Mouse (Mus musculus): ENCODE measurements around the gene Zranb1.
A peak's percentile ranks its signal among the peaks of the same experiment; 100 is the strongest.

Zranb1 gene

GRCm38 (mm10) chr7:132930850-132931559, at the start of gene Zranb1:
TSS of gene Zranb1 (plus strand) at chr7:132931142.
- peak; percentile 97 to 98 for DNase-seq (ENCODE audit: low spot score in 2 of 2)

GRCm38 (mm10) chr7:132882343-132882742, 48.6 kb upstream of the Zranb1 start:
- no peak for DNase-seq (ENCODE audit: low spot score in 2 of 2)

GRCm38 (mm10) chr7:132884031-132884430, 46.9 kb upstream of the Zranb1 start:
- no peak for DNase-seq (ENCODE audit: low spot score in 2 of 2)

- no peak for DNase-seq (ENCODE audit: low spot score in 2 of 2)
These were observed 43.7 kb upstream of the Zranb1 start for GRCm38 (mm10) chr7:132887019-132887804.

- no peak for DNase-seq (ENCODE audit: low spot score in 2 of 2)
These were observed 42.9 kb upstream of the Zranb1 start for GRCm38 (mm10) chr7:132888052-132888451.

- no peak for DNase-seq (ENCODE audit: low spot score in 2 of 2)
These were observed 42.3 kb upstream of the Zranb1 start for GRCm38 (mm10) chr7:132888518-132889249.

- no peak for DNase-seq (ENCODE audit: low spot score in 2 of 2)
These were observed 41.3 kb upstream of the Zranb1 start for GRCm38 (mm10) chr7:132889691-132890090.

- DNase-seq (ENCODE audit: low spot score in 2 of 2) = no peak
These were observed 40.7 kb upstream of the Zranb1 start for GRCm38 (mm10) chr7:132890201-132890600.

- DNase-seq (ENCODE audit: low spot score in 2 of 2) = no peak
These were observed 39.2 kb upstream of the Zranb1 start for GRCm38 (mm10) chr7:132891561-132892310.

GRCm38 (mm10) chr7:132892311-132892661, 38.7 kb upstream of the Zranb1 start:
- no peak for DNase-seq (ENCODE audit: low spot score in 2 of 2)

GRCm38 (mm10) chr7:132892806-132893205, 38.1 kb upstream of the Zranb1 start:
- no peak for DNase-seq (ENCODE audit: low spot score in 2 of 2)

- DNase-seq (ENCODE audit: low spot score in 2 of 2) = no peak
These were observed 37.6 kb upstream of the Zranb1 start for GRCm38 (mm10) chr7:132893336-132893735.

- peak in 1 of 2 experiments; percentile 13 for DNase-seq (ENCODE audit: low spot score in 2 of 2)
These were observed 35.9 kb upstream of the Zranb1 start for GRCm38 (mm10) chr7:132894841-132895555.

GRCm38 (mm10) chr7:132896206-132896815, 34.6 kb upstream of the Zranb1 start:
- DNase-seq (ENCODE audit: low spot score in 2 of 2) = no peak

- DNase-seq (ENCODE audit: low spot score in 2 of 2) = no peak
These were observed 33.7 kb upstream of the Zranb1 start for GRCm38 (mm10) chr7:132897258-132897657.

GRCm38 (mm10) chr7:132898234-132898633, 32.7 kb upstream of the Zranb1 start:
- DNase-seq (ENCODE audit: low spot score in 2 of 2) = no peak

- DNase-seq (ENCODE audit: low spot score in 2 of 2) = no peak
These were observed 30.0 kb upstream of the Zranb1 start for GRCm38 (mm10) chr7:132900826-132901531.

- no peak for DNase-seq (ENCODE audit: low spot score in 2 of 2)
These were observed 27.1 kb upstream of the Zranb1 start for GRCm38 (mm10) chr7:132903796-132904195.

GRCm38 (mm10) chr7:132921971-132922370, 9.0 kb upstream of the Zranb1 start:
- no peak for DNase-seq (ENCODE audit: low spot score in 2 of 2)

GRCm38 (mm10) chr7:132925227-132925626, 5.7 kb upstream of the Zranb1 start:
- no peak for DNase-seq (ENCODE audit: low spot score in 2 of 2)

All from urinary bladder, postnatal 36 days (tissue).